Mouse (Mus musculus) retina, adult 2 months (tissue): ENCODE data around the gene Maml3.

Experiments
- DNase-seq: peaks from one replicate; pipeline ENCODE4 v3.0.0-alpha.2; 2012; ENCODE audit warnings: low read depth, low spot score

Maml3 gene

DNA sequence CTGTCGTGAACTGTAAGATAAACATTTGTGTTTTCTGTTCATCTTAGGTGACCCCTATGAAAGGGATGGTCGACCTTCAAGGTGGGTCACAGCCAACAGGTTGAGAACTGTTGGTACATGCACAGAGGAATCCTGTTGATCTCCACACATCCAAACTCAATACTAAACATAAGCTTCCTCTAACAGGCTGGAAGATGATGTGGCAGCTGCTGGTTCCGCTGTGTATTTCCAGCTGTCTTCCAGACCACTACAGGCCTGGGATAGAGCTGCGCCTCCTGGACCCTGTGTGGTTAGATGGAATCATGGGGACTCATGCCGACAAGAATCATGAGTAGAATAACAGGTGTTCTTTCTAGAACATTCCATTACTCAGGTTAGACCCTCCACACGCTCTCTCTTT lies 101.2 kb downstream of the Maml3 start:
- no peak for DNase-seq

DNA sequence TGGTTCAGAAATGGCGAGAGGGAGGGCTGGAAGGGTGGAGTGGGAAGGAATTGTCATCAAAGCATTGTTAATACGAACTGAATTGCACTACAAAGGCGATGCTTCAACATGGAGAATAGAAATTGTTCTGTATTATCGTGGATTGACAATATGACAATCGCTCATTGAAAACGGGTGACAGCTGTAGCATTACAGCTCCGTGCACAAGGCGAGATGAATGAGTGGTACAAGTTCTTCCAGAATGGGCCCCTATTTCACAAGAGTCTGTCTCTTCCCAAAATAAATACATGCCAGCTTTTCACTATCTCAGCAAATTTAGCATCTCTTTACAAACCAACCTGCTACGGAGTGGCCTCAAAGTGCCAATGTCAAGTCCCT lies 103.4 kb downstream of the Maml3 start:
- no peak for DNase-seq

DNA sequence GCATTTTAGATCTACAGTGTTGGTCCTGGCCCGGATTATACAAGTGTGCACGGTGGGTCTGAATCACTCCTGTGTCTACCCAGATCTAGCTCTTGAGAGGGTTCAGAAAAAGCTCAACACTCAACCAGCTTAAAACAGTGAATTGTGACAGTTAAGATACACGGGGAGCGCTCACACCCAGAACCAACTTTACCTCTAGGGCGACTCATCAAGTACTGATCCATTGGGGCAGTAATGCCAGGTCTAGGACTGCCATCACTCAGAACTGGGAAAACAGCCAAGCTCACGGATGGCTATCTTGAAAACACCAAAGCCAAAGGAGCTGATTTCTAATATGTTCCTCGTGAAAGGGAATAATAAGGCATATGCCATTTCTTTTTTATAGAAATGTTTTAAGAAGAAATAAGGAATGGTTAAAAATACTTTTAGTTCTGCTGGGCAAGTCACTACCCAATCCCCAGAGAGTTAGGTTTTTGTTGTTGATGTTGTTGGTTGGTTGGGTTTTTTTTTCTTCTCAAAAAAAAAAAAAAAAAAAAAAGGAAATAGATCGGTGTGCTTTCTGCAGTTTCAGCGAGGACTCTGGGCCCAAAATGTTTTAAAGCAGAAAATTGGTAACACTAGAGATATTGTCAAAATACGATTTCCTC lies 103.9 kb downstream of the Maml3 start:
- DNase-seq = no peak

DNA sequence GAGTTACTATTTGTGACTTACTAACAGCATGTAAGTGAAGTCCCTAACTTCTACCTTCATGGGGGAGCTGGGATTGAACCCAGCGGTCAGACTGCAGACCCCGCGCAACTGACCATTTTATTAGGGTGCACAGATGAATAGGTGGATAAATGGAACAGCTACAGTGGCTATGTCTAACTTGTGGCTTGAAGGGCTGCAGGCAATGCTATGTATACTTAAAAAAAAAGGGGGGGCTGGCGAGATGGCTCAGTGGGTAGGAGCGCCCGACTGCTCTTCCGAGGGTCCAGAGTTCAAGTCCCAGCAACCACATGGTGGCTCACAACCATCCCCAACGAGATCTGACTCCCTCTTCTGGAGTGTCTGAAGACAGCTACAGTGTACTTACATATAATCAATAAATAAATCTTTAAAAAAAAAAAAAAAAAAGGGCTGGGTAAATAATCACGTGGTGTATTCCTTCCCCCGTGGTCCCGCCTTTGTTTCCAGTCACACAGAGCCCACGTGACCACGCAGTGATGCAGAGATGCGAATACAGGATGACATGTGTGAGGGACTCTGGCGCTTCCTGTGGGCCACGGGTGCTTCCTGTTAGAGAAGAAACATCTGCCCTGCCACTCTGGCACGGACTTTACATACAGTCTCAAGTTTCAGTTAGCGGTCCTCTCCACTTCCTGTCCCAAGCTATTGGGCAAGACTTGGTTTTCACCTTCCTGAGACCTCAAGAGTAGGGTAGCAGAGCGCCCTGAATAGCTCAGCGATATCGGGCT lies 105.0 kb downstream of the Maml3 start:
- no peak for DNase-seq

DNA sequence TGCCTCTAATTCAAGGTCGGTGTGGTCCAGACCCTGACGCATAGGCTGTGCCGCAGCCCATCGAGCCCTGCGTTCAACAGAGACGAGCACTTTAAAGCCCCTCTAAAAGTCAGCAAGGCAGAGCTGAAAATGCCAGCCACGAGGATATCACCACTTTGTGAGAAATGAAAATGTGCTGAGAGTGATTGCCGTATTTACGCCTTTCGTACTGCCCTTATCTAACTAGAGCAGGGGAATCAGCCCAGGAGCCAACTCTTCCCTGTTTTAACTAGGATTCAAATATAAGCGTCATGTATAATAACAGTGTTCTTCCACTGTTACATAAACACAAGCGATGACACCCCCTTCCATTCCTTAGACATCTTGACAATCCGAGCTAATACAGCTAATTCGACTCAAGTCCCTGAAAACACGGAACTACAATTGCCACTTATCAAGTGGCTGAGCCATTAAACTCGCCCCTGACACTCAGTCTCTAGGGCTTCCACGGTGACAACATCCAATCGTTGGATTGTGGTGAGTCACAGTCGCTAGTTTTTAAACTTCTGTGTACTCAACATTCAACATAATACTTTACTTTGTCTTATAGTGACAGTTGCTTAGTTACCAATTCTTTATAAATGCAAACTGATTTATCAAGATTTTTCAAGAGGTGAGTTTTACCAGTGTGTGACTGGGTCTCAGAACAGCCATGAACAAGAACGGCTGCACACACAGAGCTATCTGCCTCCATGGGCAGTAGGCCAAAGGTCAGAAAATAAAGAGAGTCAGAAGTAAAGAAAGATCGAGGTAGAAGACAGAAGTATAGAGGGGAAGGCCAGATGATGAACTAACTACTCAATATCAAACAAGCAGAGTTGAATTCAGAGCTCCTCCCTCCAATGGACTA lies 106.1 kb downstream of the Maml3 start:
- no peak for DNase-seq

DNA sequence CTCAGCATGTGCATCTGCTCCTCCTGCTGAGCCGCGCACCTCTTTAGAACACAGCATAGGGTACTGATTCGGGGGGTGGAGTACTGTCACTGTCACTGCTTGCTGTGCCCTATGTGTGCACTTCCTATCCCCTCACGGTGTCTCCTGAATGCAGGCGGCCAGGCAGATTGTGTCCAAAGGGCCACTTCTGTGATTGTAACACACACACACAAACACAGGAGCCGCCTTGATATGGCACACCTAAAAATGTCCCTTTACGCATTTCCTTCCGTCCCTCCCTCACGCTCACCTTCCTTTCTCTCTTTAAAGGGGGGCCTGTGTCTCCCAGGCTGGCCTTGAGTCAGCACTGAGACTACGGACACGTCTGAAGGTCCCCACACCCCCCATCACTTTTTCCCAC lies 107.3 kb downstream of the Maml3 start:
- DNase-seq = no peak

DNA sequence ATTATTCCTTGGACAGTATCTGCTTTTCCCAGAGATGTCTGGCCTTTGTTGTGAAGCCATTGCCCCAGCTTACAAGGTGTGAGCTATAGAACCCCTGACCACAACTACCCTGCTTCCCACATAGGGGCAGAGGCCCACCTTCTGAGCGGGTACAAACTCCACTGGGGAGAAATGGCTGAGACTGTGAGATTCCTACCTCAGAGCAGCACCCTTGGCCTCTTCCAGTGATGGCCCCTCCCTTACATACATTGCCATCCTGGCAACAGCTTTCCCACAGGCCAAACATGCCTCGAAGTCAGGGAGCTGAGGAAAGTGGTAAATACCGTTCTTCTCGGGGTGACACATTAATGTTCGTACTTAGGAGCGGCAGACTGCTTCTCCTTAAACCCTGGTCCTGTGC lies 118.4 kb downstream of the Maml3 start:
- DNase-seq = no peak

DNA sequence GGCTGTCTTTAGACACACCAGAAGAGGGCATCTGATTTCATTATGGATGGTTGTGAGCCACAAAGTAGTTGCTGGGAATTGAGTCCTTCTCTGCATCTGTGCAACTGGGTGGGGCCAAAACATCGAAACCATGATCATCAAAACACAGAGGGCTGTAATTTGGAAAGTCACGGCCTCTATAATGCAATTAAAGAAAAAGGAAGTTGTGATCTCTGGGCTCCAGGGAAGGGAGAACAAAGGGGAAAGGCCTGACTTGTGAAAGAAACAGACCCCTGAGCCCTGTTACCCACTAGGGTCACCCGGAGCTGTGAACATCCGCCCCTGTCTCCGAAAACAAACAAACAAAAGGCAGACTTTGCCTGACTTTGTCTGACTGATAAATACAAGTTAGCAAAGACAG lies 123.4 kb downstream of the Maml3 start:
- DNase-seq = no peak

DNA sequence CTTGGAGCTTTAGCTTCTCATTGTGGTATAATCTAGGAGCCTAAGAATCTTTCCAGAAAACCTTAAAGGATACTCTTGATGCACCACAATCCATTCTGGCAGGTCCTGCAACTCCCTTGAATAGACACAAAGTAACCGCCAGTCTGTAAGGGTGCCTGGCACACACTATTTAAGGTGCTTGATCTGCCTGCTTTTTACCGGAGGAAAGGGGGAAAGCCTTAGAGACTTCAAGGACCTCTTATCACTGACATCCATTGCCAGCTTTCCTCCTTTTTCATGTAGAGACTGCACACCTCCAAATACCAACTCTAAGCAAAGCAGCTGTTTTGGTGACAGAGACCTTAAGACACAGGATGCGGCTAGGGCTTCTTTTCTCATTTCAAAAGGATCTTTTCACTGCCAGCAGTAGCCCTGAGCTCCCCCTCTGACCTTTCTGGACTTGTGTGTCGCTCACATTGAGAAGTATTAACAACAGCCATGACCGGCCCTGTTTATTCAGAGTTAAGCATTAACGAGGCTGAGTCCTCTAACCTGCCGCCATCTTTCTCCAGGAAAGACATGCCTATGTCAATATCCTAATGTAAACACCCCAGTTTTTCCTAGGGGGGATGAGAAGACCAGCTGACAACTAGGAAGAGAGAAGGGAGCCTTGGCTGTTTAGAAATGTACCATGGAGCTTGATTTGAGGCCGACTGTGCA lies 127.1 kb downstream of the Maml3 start:
- no peak for DNase-seq

DNA sequence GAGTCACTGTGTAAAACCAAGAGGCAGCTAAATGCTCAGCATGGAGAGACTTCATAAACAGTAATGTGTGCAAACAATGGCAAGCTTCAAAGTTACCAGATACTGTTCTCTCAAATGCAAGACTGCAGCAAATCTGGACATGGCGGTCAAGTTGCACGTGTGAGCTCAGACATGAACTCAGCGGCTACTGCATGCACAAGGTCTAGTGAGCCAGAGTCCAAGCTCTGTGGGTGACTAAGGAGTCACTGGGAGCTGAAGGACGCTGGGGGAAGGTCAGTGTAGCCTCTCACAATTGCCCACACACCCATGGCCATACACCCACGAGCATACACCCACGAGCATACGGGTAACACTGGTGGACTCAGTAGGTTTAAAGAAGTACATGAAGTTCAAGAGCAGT lies 130.3 kb downstream of the Maml3 start:
- DNase-seq = no peak

DNA sequence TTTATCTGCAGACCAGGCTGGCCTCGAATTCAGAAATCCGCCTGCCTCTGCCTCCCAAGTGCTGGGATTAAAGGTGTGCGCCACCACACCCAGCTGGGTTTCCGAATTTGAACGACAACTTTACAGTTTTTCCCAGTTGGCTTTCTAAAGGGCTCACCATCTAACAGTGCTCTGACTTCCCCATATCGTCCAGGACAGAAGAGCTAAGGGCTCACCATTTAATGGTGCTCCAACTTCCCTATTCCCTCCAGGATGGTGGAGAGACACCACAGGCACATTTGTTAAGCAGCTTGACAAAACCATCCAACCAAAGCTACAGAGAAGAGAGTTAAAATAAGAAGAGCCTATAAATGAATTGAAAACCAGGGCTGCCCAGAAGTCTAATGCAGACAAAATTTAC lies 130.7 kb downstream of the Maml3 start:
- DNase-seq = no peak

DNA sequence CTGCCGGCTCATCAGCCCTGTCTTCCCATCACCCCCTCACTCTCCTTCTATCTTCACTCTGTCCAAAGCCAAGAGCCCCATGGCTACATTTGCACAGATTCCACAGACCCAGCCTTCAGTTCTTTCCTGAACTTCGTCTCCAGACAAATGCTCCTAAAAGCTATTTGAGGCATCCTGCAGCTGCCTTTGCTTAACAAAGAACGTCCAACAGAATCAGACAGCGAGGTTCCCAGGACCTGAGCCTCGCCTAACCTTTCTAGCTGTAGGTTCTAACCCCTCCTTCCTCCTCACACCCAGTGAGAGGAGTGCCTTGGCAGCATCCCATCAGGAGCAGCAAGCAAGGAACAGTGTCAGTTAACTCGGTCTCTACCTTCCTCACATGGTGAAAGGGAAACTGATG lies 132.3 kb downstream of the Maml3 start:
- no peak for DNase-seq

DNA sequence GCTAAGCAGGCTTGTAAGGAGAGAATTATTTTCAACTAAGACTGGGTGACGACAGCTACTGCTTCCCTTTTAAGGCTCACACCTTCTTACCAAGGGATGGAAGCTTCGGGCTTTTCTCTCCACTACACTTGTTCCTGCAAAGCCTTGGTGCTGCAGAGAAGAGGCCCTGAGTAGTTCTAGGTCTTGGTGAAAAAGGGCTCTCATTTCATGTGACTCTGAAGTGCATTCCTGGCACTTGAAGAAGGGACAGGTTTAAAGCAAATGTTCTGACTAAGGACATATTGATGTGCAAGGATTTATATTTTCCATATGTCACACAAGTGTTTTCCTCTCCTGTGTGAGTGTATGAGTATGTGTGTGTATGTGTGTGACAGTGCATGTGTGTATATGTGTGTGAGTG lies 134.4 kb downstream of the Maml3 start:
- DNase-seq = no peak

DNA sequence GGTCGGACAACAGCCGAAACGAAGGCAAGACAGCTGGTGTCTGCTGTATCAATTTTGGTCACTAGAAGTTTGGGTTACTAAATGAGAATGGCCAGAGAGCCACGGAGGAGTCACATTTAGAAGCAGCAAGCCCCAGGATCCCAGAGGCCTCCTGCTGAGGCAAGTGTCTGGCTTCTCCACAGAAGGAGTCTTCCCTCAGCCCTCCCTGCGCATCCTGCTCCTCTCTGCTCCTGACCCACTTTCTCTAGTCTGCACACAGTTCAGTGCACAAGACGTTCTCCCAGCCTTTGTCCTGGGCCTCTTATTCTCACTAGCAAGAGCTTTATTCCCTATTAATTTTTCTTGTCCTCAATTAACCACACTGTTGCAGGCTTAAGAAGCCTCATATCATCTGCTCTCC lies 135.4 kb downstream of the Maml3 start:
- no peak for DNase-seq

DNA sequence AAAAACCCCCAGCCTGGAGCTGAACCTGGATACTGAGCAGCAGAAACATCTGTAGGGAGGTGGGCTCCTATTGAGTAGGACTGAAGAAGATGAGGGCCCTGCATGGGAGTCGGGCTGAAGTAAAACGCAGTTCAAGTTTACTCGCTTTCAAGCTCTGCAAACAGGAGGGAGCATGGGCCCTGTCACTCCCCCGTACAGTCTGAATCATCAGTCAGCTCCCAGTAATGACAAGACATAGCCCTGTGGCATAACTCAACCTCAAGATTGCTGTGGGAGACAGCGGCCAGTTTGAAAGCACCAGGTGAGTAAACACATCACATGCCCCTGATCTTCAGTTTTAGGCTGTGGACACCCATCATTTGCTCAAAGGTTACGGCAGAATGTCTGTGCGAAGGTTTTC lies 139.0 kb downstream of the Maml3 start:
- no peak for DNase-seq

DNA sequence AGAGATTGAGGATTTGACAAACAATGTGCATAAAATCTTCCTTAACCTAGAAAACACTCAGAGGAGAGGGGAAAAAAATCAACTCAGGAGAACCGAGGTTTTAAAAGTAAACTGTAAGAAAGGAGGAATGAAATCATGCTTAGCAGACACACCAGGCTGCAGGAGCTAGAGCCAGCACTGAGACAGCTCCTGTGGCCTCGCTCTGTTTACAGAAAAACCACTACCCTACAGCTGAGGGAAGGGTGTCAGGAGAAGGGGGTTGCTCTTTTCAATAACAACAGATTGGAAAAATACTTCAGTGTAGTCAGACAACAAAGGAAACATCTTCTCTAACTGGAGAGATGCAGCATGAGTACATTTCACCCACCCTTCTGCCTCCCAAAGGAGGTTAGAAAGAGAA lies 139.4 kb downstream of the Maml3 start:
- no peak for DNase-seq

DNA sequence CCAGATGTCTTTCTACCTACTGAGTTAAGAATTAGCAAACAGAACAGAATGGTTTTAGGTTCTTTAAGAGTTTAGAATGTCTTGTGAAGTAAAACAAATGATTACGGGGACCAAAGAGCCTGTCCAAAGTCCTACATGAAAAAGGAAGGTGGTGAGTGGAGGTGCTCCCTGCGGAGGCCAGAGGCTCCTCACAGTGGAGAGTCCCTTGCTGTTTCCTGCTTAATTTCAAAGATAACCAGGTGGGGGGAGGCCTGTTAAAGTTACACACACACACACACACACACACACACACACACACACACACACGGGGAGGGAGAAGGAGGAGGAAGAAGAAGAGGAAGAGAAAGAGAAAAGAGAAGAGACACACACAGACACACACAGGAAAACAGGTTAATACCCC lies 139.9 kb downstream of the Maml3 start:
- no peak for DNase-seq

DNA sequence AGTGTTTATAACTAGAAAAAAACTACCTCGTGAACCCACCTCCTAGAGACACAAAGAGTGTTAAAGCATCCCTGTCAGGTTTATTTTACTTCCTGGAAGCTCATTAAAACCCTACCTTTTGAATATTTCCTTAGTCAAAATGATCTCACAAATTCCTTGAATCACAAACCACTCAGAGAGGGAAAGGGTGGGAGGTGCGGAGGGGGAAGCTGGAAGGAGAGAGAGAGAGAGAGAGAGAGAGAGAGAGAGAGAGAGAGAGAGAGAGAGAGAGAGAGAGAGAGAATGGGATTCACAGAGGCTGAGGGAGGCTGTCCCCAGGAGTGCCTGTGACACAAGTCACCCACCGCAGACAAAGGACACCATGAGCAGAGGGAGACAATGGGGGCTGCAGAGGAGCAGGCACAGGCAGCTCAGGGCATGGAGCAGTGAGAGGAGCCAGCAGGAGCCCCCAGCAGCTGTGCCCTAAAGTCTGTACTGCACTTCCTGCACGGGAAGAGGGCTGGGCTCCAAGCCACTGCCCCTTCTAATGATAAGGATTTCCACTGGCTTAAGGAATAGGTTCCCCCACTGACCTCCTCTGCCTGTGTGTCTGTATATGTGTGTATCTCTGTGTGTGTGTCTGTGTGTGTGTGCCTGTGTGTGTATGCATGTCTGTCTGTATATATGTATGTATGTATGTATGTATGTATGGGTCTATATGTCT lies 140.8 kb downstream of the Maml3 start:
- no peak for DNase-seq

DNA sequence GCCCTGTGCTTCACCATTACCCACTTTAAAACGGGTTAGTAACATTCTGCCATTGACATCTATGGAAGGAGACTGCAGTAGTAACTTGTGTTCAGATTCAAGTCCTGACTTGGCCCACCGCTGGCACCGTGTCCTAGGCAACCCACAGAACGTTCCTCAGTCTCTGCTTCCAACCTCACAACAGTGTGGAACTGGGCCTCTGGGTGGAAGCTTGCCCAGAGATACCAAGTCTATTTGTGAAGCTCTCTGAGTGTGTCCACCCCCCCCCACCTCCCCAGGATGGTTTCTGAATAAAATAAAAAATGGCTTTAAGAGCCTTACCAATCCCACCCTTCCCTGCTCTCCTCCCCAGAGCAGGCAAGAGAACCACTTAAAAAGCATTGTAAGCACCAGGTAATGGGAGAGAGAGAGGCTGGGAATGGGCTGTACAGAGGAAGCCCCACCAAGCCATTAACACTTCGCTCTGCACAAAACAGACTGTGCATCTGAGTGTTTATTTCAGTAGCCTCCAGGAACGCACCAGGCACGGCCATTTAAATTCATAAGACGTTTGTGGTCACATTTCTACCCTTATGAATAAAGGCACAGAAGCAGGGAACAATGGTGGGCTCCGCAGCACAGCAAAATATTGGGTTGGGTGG lies 141.6 kb downstream of the Maml3 start:
- DNase-seq = no peak

DNA sequence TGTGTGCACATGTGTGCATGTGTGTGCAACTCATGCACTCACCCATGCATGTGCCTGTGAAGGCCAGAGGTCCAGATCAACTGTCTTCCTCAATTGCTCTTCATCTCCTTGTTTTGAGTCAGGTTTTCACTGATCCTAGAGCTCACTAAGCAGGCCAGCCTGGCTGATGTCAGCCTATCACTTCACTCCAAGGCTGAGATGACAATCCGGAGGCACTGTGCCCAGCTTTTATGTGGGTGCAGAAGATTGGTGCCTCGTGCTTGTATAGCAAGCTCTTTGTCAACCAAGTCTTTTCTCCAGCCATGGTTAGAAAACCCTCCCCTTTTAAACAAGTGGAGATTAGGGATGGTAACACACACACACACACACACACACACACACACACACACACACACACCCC lies 146.1 kb downstream of the Maml3 start:
- DNase-seq = no peak

DNA sequence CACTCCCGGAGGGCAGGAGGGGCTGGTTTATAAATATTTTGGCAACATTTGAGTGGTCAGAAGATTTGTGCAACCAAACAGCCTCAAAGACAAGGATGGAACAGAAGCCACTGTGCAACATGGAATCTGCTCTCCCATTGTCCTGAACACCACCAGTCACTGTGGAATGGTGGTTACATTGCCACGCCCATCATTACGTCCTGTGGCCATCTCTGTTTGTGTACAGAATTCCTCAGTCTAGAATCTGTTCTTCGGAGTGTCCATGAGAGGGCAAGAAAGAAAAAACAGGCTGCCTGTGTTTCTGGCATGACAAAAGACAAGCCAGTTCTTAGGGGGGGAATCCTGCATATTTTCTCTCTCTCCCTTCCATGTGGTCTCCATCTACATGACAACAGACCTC lies 150.4 kb downstream of the Maml3 start:
- DNase-seq = no peak
